Mouse (Mus musculus) hindbrain, embryonic 11.5 days (tissue): ENCODE measurements around the gene Reep3. TPM values are rescaled to one million over a fixed set of nuclear protein-coding genes. Genes with fewer than 3 reads are reported as not detected.

Experiments
- ATAC-seq: fragments of 200-750 bp; cut with Nextera tagmentation; 2 replicates; pipeline ENCODE4 v1.8.0; 2017; ENCODE audit warnings: mild to moderate bottlenecking, moderate TSS enrichment, moderate library complexity; ENCODE audit not compliant: low FRiP score
- DNase-seq: peaks from one replicate; pipeline ENCODE4 v3.0.0-alpha.2; 2015; ENCODE audit warnings: low spot score
- H3K27ac ChIP-seq: fragments of 300-500 bp; sonication (generic); 2 replicates; pipeline ENCODE4 v1.5.1; 2014; ENCODE audit warnings: mild to moderate bottlenecking, low read depth, low read length
- H3K27me3 ChIP-seq: fragments of 300-500 bp; sonication (generic); 2 replicates; pipeline ENCODE4 v1.6.1; 2014; ENCODE audit warnings: mild to moderate bottlenecking, low read length, moderate library complexity, mixed read lengths; ENCODE audit not compliant: control insufficient read depth, insufficient read depth
- H3K36me3 ChIP-seq: fragments of 300-500 bp; sonication (generic); 2 replicates; pipeline ENCODE4 v1.6.1; 2014; ENCODE audit warnings: mild to moderate bottlenecking, low read length, moderate library complexity, mixed read lengths; ENCODE audit not compliant: control insufficient read depth, insufficient read depth
- H3K4me1 ChIP-seq: fragments of 300-500 bp; sonication (generic); replicated peaks from 2 replicates; pipeline ENCODE4 v1.6.1; 2014; ENCODE audit warnings: low read length, mixed read lengths; ENCODE audit not compliant: control insufficient read depth, insufficient read depth
- H3K4me2 ChIP-seq: fragments of 300-500 bp; sonication (generic); replicated peaks from 2 replicates; pipeline ENCODE4 v1.6.1; 2014; ENCODE audit warnings: mild to moderate bottlenecking, low read depth, low read length
- H3K4me3 ChIP-seq: fragments of 300-500 bp; sonication (generic); 2 replicates; pipeline ENCODE4 v1.5.1; 2014; ENCODE audit warnings: low read depth, low read length
- H3K9ac ChIP-seq: fragments of 300-500 bp; sonication (generic); 2 replicates; pipeline ENCODE4 v1.6.1; 2014; ENCODE audit warnings: low read depth, low read length
- H3K9me3 ChIP-seq: fragments of 300-500 bp; sonication (generic); 2 replicates; pipeline ENCODE4 v1.6.1; 2016; ENCODE audit warnings: low read length; ENCODE audit not compliant: control insufficient read depth
- WGBS: fragments of 180-500 bp; shearing (Covaris S2); extraction: QIAGEN DNeasy Blood & Tissue Kit; methylation state at CpG from one replicate; pipeline ENCODE4 v1.1.7; 2014; 5-methylcytosine and 5-hydroxymethylcytosine counted together
- polyA plus RNA-seq: library from polyadenylated mRNA; unstranded; fragments of >200 nt; fragmentation: Nextera tagmentation; extraction: Ambion mirVana; gene quantifications from 2 replicates; pipeline ENCODE4 v1.2.1, GENCODE M21; 2014

Reep3 gene
- polyA plus RNA-seq, 1 experiment from 2014 or later = 53.8 TPM

DNA sequence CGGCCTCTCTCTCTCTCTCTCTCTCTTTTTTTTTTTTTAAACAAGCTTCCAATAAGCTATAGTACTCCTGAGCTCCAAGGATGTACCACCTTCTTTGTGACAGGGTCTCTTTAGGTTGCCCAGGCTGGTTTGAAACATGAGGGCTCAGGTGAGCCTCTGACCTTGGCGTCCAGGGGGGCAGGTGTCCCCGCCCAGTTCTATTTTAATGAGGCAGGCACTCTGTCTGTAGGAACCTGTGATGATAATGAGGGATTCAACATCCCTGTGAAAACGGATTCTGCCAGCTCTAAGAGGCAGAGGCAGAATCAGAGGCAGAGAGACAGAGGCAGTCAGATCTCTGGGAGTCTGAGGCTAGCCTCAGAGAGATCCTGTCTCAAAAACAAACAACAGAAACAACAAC is 14.2 kb downstream of the Reep3 start:
- Histone ChIP-seq H3K9ac (no peak overlapping the region), H3K4me3 (no peak overlapping the region), H3K9me3 (no peaks in the 10 kb centered on the region), H3K4me2 (no peak overlapping the region), H3K27me3 (no peaks in the 10 kb centered on the region), H3K4me1 (0 out of 2 replicates have a peak, but pooled peaks cover 2% of the 10 kb centered on the region), H3K27ac (no peak overlapping the region), H3K36me3 (no peaks in the 10 kb centered on the region)
- DNase-seq (no peak), ATAC-seq (no peak)
- WGBS = 83% methylated on average over 4 of the region's 4 CpGs

- Histone ChIP-seq H3K27ac (no peak overlapping the region), H3K4me3 (no peak overlapping the region), H3K9me3 (no peaks in the 10 kb centered on the region), H3K4me1 (0 out of 2 replicates have a peak, but pooled peaks cover 2% of the 10 kb centered on the region), H3K4me2 (no peak overlapping the region), H3K9ac (no peak overlapping the region), H3K36me3 (no peaks in the 10 kb centered on the region), H3K27me3 (no peaks in the 10 kb centered on the region)
- DNase-seq (no peak), ATAC-seq (no peak)
- WGBS = 85% methylated on average over 18 of the region's 18 CpGs
These were observed 15.3 kb downstream of the Reep3 start for GRCm38 (mm10) chr10:67081206-67082007.

DNA sequence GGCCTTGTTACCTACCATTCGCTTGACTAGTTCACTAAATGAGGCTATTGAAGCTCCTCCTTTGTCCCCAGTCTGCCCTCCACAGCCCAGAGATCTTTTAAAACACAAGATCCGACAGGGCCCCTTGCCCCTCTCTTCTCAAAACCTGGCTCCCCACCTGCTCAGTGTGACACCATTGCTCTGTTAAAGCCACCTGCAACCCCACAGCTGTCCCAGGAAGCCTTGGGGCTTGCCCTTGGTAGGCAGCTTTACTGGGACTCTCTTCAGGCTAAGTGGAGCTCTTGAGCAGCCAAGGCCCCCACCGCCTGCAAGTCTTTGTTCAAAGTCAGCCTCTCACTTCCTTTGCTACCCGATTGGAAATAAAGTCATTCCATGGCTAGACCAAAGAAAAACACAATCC is 17.7 kb downstream of the Reep3 start:
- H3K27me3 ChIP-seq = no peaks in the 10 kb centered on the region
- H3K9me3 ChIP-seq = no peaks in the 10 kb centered on the region
- H3K9ac ChIP-seq = no peak overlapping the region
- H3K36me3 ChIP-seq = no peaks in the 10 kb centered on the region
- H3K27ac ChIP-seq = peak overlapping the region; percentile 42; the same call in 1 of the 2 replicates
- H3K4me2 ChIP-seq = no peak overlapping the region
- 62% methylated on average over 4 of the region's 4 CpGs for WGBS
- DNase-seq = no peak
- no peak for ATAC-seq
- H3K4me3 ChIP-seq = no peak overlapping the region
- 0 out of 2 replicates have a peak, but pooled peaks cover 2% of the 10 kb centered on the region for H3K4me1 ChIP-seq

GRCm38 (mm10) chr10:67075931-67076878 is 20.5 kb downstream of the Reep3 start:
- Histone ChIP-seq H3K36me3 (no peaks in the 10 kb centered on the region), H3K27me3 (no peaks in the 10 kb centered on the region), H3K9me3 (no peaks in the 10 kb centered on the region), H3K4me3 (no peak overlapping the region), H3K4me2 (no peak overlapping the region), H3K9ac (no peak overlapping the region), H3K27ac (no peak overlapping the region), H3K4me1 (0 out of 2 replicates have a peak, but pooled peaks cover 2% of the 10 kb centered on the region)
- no peak for DNase-seq
- ATAC-seq = peak; percentile 30; the same call in 1 of the 2 replicates
- 68% methylated on average over 21 of the region's 21 CpGs for WGBS

GRCm38 (mm10) chr10:67073577-67073976 is 23.2 kb downstream of the Reep3 start:
- Histone ChIP-seq H3K4me2 (no peak overlapping the region), H3K27ac (no peak overlapping the region), H3K4me3 (no peak overlapping the region), H3K4me1 (no peaks in the 10 kb centered on the region), H3K36me3 (no peaks in the 10 kb centered on the region), H3K9me3 (no peaks in the 10 kb centered on the region), H3K9ac (no peak overlapping the region), H3K27me3 (no peaks in the 10 kb centered on the region)
- DNase-seq (no peak), ATAC-seq (no peak)
- WGBS = 93% methylated on average over 8 of the region's 8 CpGs

- Histone ChIP-seq H3K4me3 (no peak overlapping the region), H3K4me2 (no peak overlapping the region), H3K27me3 (no peaks in the 10 kb centered on the region), H3K9ac (no peak overlapping the region), H3K9me3 (no peaks in the 10 kb centered on the region), H3K27ac (no peak overlapping the region), H3K4me1 (no peaks in the 10 kb centered on the region), H3K36me3 (no peaks in the 10 kb centered on the region)
- DNase-seq (no peak), ATAC-seq (no peak)
- 95% methylated on average over 4 of the region's 4 CpGs for WGBS
These were observed 24.1 kb downstream of the Reep3 start for GRCm38 (mm10) chr10:67072600-67072999.

DNA sequence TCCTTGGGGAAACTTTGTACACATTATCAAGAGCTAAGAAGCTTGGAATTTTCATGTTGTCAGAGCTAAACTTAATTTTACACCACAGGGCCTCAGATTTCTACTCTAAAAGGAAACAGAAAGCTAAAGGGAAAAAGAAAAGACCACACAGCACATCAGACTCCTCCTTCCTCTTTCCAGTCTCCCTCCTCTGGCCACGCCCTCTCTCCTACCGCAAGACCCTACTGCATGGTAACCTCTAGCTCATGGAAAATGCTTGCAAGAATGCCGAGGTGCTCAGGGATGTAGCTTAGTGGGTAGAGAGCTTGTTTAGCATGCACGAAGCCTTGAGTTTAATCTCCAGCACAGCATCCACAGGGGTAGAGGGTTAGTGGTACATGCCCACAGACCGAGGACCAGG is 24.9 kb downstream of the Reep3 start:
- Histone ChIP-seq H3K9ac (no peak overlapping the region), H3K27me3 (no peaks in the 10 kb centered on the region), H3K4me1 (no peaks in the 10 kb centered on the region), H3K4me2 (no peak overlapping the region), H3K9me3 (no peaks in the 10 kb centered on the region), H3K36me3 (no peaks in the 10 kb centered on the region), H3K4me3 (no peak overlapping the region), H3K27ac (no peak overlapping the region)
- ATAC-seq (no peak), DNase-seq (no peak)
- WGBS = 87% methylated on average over 5 of the region's 5 CpGs

GRCm38 (mm10) chr10:67071389-67071788 is 25.4 kb downstream of the Reep3 start:
- H3K4me2 ChIP-seq = no peak overlapping the region
- no peak overlapping the region for H3K9ac ChIP-seq
- WGBS = 89% methylated on average over 4 of the region's 4 CpGs
- DNase-seq = no peak
- no peak for ATAC-seq
- no peak overlapping the region for H3K4me3 ChIP-seq
- H3K36me3 ChIP-seq = no peaks in the 10 kb centered on the region
- no peaks in the 10 kb centered on the region for H3K27me3 ChIP-seq
- H3K9me3 ChIP-seq = no peaks in the 10 kb centered on the region
- no peaks in the 10 kb centered on the region for H3K4me1 ChIP-seq
- H3K27ac ChIP-seq = no peak overlapping the region
